Mouse (Mus musculus) liver, embryonic 16.5 days (tissue): ENCODE measurements around the gene Pmm1. TPM values are rescaled to one million over a fixed set of nuclear protein-coding genes. Genes with fewer than 3 reads are reported as not detected.

Experiments
- ATAC-seq: fragments of 200-750 bp; cut with Nextera tagmentation; 2 replicates; pipeline ENCODE4 v1.8.0; 2017; ENCODE audit warnings: low read depth, mild to moderate bottlenecking, moderate number of reproducible peaks, moderate library complexity
- H3K27ac ChIP-seq: fragments of 300-500 bp; sonication (generic); 2 replicates; pipeline ENCODE4 v1.5.1; 2014; ENCODE audit warnings: mild to moderate bottlenecking, low read length
- H3K27me3 ChIP-seq: fragments of 300-500 bp; sonication (generic); 2 replicates; pipeline ENCODE4 v1.6.1; 2014; ENCODE audit warnings: low read depth, low read length, mixed read lengths; ENCODE audit not compliant: control insufficient read depth, insufficient read depth
- H3K36me3 ChIP-seq: fragments of 300-500 bp; sonication (generic); 2 replicates; pipeline ENCODE4 v1.6.1; 2014; ENCODE audit warnings: mild to moderate bottlenecking; ENCODE audit not compliant: control insufficient read depth, insufficient read depth
- H3K4me1 ChIP-seq: fragments of 300-500 bp; sonication (generic); 2 replicates; pipeline ENCODE4 v1.6.1; 2014; ENCODE audit warnings: low read depth, low read length, mixed read lengths; ENCODE audit not compliant: control insufficient read depth
- H3K4me2 ChIP-seq: fragments of 300-500 bp; sonication (generic); 2 replicates; pipeline ENCODE4 v1.6.1; 2014; ENCODE audit warnings: low read depth, low read length, mixed read lengths
- H3K4me3 ChIP-seq: fragments of 300-500 bp; sonication (generic); 2 replicates; pipeline ENCODE4 v1.5.1; 2014; ENCODE audit warnings: low read depth, mild to moderate bottlenecking, low read length
- H3K9ac ChIP-seq: fragments of 300-500 bp; sonication (generic); 2 replicates; pipeline ENCODE4 v1.6.1; 2014; ENCODE audit warnings: low read depth, low read length
- H3K9me3 ChIP-seq: fragments of 300-500 bp; sonication (generic); replicated peaks from 2 replicates; pipeline ENCODE4 v1.6.1; 2016; ENCODE audit warnings: low read length; ENCODE audit not compliant: control insufficient read depth
- WGBS: fragments of 180-500 bp; shearing (Covaris S2); extraction: QIAGEN DNeasy Blood & Tissue Kit; methylation state at CpG from one replicate; pipeline ENCODE4 v1.1.7; 2014; ENCODE audit not compliant: insufficient replicate concordance; 5-methylcytosine and 5-hydroxymethylcytosine counted together
- polyA plus RNA-seq: library from polyadenylated mRNA; unstranded; fragments of >200 nt; fragmentation: Nextera tagmentation; extraction: Ambion mirVana; gene quantifications from 2 replicates; pipeline ENCODE4 v1.2.1, GENCODE M21; 2015

Gene Pmm1
- polyA plus RNA-seq, 1 experiment from 2014 or later, result 13.6 TPM

DNA sequence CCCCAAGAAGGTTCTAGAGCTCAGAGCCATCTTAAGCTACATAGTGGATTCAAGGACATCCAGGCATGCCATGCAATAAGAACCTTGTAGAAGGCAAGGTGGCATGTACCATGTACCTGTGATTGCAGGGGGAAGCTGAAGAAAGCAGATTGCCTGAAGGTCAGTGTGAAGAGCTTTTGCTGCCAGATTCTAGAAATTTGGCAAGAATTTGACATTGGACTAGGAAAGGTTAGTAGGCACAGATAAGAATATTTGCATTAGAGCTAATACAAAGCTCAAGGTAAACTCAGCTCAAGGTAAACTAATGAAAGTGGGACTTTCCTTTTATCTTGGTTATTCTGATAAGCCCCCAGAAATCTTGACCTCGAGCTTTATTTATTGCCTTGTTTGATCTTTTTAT, 3.5 kb upstream of the Pmm1 start:
- Histone ChIP-seq H3K27ac (no peak overlapping the region), H3K4me3 (no peak overlapping the region), H3K36me3 (no peaks in the 10 kb centered on the region), H3K27me3 (no peaks in the 10 kb centered on the region), H3K4me1 (peaks cover 14% of the 10 kb centered on the region), H3K9ac (no peak overlapping the region), H3K4me2 (no peak overlapping the region), H3K9me3 (no peaks in the 10 kb centered on the region)
- 29% methylated on average over 1 of the region's 1 CpGs for WGBS
- ATAC-seq, result no peak

DNA sequence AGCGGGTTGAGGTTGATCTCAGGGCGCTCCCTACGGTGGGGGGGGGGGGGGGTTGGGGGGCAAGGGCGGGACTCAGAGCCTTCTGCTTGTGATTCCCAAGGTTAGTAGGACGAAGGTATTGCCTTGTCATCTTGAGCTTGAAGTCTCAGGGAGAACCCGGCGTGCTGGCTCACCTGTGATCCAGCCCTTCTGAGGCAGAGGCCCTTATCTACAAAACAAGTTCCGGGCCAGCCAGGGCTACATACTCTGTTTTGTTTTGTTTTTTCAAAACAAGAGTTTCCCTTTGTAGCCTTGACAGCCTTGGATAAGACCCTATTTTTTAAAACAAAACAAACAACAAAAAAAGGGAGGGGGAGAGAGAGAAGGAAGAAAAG, 335 bp upstream of the Pmm1 start:
- H3K4me3 ChIP-seq, result peak overlapping the region; percentile 70
- H3K4me2 ChIP-seq, result peak overlapping the region; percentile 98
- no peaks in the 10 kb centered on the region for H3K27me3 ChIP-seq
- peak overlapping the region; percentile 60 for H3K9ac ChIP-seq
- peaks cover 18% of the 10 kb centered on the region for H3K4me1 ChIP-seq
- no peaks in the 10 kb centered on the region for H3K9me3 ChIP-seq
- 0% methylated on average over 6 of the region's 8 CpGs for whole genome bisulfite sequencing
- H3K27ac ChIP-seq, result peak overlapping the region; percentile 76
- peak; percentile 59 for ATAC-seq
- no peaks in the 10 kb centered on the region for H3K36me3 ChIP-seq

DNA sequence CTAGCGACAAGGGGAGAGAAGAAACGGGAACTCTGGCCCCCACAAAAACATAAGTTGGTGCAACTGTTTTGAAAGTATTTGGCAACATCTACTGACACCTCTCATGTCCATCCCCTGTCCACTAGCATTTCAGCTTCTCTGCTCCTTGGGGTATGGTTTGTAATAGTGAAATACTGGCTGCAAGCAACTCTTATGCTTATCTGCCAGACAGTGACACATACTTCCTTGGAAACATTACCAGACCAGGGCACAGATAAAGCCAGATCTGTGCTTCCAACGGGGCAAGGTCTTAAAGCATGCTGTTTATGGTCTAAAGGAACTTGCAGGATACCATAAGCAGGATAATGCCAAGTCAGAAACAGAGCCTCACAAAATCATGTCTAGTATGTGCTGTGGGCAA, 1.8 kb downstream of the Pmm1 start:
- Histone ChIP-seq H3K27ac (peak overlapping the region; percentile 39; the same call in 1 of the 2 replicates), H3K4me2 (no peak overlapping the region), H3K27me3 (no peaks in the 10 kb centered on the region), H3K36me3 (no peaks in the 10 kb centered on the region), H3K4me1 (peaks cover 18% of the 10 kb centered on the region), H3K9me3 (no peaks in the 10 kb centered on the region), H3K9ac (no peak overlapping the region), H3K4me3 (no peak overlapping the region)
- 55% methylated on average over 3 of the region's 3 CpGs for WGBS
- ATAC-seq, result no peak

DNA sequence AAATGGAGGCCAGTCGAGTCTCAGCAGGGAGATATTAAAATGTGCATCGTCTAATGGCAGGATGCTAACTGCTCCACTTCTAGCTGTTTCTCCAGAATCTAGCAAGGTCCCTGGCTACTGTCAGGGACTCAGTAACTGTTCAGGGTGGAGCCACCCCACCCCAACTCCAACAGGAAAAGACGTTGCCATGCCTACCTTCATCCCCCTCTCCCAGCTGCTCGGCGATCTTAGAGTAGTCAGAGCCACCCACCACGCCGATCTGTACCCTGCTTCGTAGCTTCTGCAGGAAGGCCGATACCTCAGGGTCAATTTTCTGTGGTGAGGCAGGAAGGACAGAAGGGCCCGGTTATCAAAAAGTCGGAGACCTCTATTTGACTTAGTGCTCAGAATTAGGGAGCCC, 3.1 kb downstream of the Pmm1 start:
- H3K9ac ChIP-seq, result no peak overlapping the region
- no peak overlapping the region for H3K4me3 ChIP-seq
- no peak overlapping the region for H3K27ac ChIP-seq
- H3K4me2 ChIP-seq, result no peak overlapping the region
- H3K4me1 ChIP-seq, result peaks cover 18% of the 10 kb centered on the region
- H3K27me3 ChIP-seq, result no peaks in the 10 kb centered on the region
- WGBS, result 73% methylated on average over 11 of the region's 11 CpGs
- H3K9me3 ChIP-seq, result no peaks in the 10 kb centered on the region
- no peak for ATAC-seq
- H3K36me3 ChIP-seq, result no peaks in the 10 kb centered on the region

DNA sequence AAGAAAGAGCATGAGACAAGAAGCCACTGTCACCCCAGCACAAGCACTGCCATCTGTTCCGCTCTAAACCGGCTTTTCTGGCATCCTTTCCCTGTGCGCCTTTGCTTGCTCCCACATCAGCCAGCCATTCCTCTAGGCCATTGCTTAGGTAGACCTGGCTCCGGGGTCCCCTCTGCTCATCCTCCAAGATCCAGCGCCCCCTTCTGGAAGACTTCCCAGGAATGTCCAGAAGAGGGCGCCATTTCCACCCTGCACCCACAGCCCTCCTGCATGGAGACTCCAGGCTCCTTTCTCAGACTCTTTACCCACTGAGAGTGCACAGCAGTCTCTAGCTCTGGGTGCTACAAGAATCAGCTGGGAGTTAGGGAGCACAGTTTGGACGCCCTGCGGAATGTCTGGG, 4.3 kb downstream of the Pmm1 start:
- Histone ChIP-seq H3K9ac (no peak overlapping the region), H3K4me1 (peaks cover 18% of the 10 kb centered on the region), H3K9me3 (no peaks in the 10 kb centered on the region), H3K4me2 (no peak overlapping the region), H3K27me3 (no peaks in the 10 kb centered on the region), H3K36me3 (no peaks in the 10 kb centered on the region), H3K27ac (no peak overlapping the region), H3K4me3 (no peak overlapping the region)
- 57% methylated on average over 8 of the region's 8 CpGs for WGBS
- ATAC-seq, result no peak

DNA sequence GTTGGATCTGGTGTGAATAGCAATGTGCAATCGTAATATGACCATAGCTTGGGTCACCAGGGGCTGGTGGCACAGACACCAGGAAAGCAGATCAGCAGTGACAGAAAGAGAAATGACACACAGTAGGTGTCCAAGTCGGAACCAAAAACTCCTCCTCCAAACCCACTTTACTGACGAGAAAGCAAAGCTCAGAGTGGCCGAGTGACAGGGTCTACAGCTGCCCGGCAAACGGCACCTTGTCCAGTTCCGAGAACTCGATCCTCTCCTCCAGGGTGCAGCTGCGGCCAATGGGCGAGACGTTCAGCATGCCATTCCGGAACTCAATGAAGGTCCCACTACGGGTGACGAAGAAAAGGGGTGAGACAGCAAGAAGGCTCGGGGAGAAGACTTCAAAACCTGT, 5.3 kb downstream of the Pmm1 start:
- no peak for ATAC-seq
- Histone ChIP-seq H3K36me3 (no peaks in the 10 kb centered on the region), H3K9ac (no peak overlapping the region), H3K9me3 (no peaks in the 10 kb centered on the region), H3K4me3 (no peak overlapping the region), H3K27ac (no peak overlapping the region), H3K4me1 (peaks cover 16% of the 10 kb centered on the region), H3K4me2 (no peak overlapping the region), H3K27me3 (no peaks in the 10 kb centered on the region)
- 86% methylated on average over 15 of the region's 15 CpGs for WGBS

DNA sequence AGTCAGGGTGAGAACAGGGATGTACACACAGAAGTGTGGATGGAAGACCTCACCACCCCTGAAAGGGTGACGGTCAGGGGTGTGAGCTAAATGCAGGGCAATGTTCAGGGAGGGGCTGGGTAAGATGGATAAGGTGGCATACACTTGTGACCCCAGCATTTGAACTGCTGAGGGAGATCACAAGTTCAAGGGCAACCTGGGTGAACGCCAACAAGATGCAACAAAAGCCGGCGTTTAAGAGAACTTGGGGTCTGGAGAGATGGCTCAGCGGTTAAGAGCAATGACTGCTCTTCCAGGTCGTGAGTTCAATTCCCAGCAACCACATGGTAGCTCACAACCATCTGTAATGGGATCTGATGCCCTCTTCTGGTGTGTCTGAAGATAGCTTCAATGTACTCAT, 6.0 kb downstream of the Pmm1 start:
- Histone ChIP-seq H3K27me3 (no peaks in the 10 kb centered on the region), H3K4me3 (no peak overlapping the region), H3K4me2 (no peak overlapping the region), H3K9ac (no peak overlapping the region), H3K36me3 (no peaks in the 10 kb centered on the region), H3K4me1 (peaks cover 11% of the 10 kb centered on the region), H3K27ac (no peak overlapping the region), H3K9me3 (no peaks in the 10 kb centered on the region)
- WGBS, result 83% methylated on average over 6 of the region's 6 CpGs
- ATAC-seq, result no peak

DNA sequence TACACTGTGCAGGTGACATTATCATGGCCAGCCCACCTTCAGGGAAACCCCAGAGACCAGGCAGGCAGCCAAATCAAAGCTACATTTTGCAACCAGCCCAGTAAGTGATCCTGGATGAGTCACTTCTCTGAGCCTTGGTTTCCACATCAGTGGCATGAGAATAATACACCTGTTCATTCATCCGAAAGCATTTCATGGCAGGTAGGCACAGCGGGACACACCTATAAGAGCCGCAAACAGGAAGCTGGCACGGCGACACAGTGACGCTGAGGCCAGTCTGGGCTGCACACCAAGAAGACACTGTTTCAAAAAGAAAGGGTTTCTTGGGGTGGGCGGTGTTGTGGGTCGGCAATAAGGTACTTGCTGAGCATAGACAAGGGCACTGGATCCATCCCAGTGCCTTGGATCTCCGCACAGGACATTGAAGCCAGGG, 6.6 kb downstream of the Pmm1 start:
- WGBS, result 85% methylated on average over 9 of the region's 9 CpGs
- Histone ChIP-seq H3K4me1 (peaks cover 8% of the 10 kb centered on the region), H3K9me3 (no peaks in the 10 kb centered on the region), H3K27ac (no peak overlapping the region), H3K36me3 (no peaks in the 10 kb centered on the region), H3K4me2 (no peak overlapping the region), H3K27me3 (no peaks in the 10 kb centered on the region), H3K9ac (no peak overlapping the region), H3K4me3 (no peak overlapping the region)
- ATAC-seq, result no peak

DNA sequence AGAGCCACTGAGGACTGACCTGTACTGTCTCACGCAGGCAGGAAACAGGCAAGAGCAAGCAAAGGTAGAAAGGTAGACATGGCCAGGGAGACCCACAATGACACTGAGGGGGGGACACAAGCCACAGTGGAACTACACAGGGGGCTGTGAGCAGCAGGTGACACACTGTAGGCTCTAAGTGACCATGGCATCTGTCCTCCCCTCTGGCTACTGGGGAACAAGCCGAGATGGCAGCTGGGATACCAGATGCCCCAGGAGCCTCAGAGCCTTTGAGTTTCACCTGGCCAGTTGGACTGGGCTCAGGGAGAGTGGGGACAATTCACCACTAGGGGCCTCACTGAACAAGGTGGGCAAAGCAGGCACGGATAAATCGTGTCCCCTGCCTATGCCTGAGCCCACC, 8.4 kb downstream of the Pmm1 start:
- ATAC-seq, result no peak
- Histone ChIP-seq H3K9me3 (no peaks in the 10 kb centered on the region), H3K36me3 (no peaks in the 10 kb centered on the region), H3K27ac (no peak overlapping the region), H3K4me3 (no peak overlapping the region), H3K9ac (no peak overlapping the region), H3K27me3 (no peaks in the 10 kb centered on the region), H3K4me2 (no peak overlapping the region), H3K4me1 (no peaks in the 10 kb centered on the region)
- 77% methylated on average over 4 of the region's 4 CpGs for WGBS

DNA sequence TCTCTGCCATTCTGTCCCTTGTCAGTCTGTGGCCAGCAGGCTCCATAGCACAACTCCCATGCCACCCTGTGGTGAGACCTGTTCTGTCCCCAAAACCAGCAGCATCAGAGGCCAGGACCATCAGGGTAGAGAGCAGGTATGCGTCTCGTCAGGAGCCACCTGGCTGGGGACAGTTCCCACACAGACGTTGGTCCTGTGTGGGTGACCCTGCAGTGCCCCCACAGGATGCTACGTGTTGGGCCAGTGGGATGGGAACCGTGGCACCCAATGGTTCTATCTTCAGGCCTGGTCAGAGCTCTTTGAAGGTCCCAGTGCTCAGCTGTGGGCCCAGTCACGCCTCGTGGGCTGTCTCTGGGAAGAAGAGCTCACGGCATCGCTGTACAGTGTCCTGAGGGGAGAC, 9.6 kb downstream of the Pmm1 start:
- H3K27ac ChIP-seq, result no peak overlapping the region
- H3K4me1 ChIP-seq, result no peaks in the 10 kb centered on the region
- WGBS, result 78% methylated on average over 9 of the region's 9 CpGs
- no peak overlapping the region for H3K4me2 ChIP-seq
- no peak for ATAC-seq
- no peak overlapping the region for H3K9ac ChIP-seq
- no peaks in the 10 kb centered on the region for H3K27me3 ChIP-seq
- no peak overlapping the region for H3K4me3 ChIP-seq
- H3K36me3 ChIP-seq, result no peaks in the 10 kb centered on the region
- H3K9me3 ChIP-seq, result no peaks in the 10 kb centered on the region
